24 mouse cellular contexts compared by ENCODE assay signal in the genomic region with DNA sequence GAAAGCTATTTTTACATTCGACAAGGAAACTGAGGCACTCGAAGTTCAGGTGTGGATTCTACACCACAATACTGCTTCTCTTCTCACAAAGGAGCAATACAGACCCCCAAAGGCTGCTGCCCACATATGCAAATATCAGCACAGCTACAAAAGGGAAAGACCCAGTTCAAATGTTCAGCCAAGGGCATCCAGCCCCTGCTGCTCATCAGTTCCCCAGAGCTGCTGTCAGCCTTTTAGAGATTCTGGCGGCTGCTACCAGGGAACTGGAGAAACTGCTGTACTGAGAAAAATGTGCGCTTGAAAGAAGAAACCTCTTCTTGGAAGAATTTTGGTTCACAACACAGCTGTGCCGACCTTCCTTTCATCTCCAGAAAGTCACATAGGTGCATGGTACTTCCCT.
DNase-seq lines count a peak whose midpoint lies in the region; ATAC-seq and TF ChIP-seq lines count a peak whose summit lies in the region.
"Had no signal": no experiment of that assay in that cellular context is flagged by ENCODE, and none has a peak within 500 bp of the region (broad histone marks: within the 10 kb centered on the region; RNA-seq: fewer than 3 reads in every experiment).

No protein-coding gene starts in this region.

- peak; percentile 4 for DNase-seq in forebrain, embryonic 14.5 days (ENCODE audit: low spot score)
- DNase-seq in forebrain, embryonic 11.5 days (ENCODE audit: low spot score): no peak
- no peak for DNase-seq in midbrain, embryonic 10.5 days (ENCODE audit: low spot score)
- peak; percentile 57 for DNase-seq in CH12.LX (ENCODE audit: extremely low read depth)
- DNase-seq in right cerebral cortex, adult 18-20 months: no peak
- no peak for DNase-seq in natural killer cell, adult 2 months (ENCODE audit: low spot score in 2 of 2)
- DNase-seq: adrenal gland, postnatal 14 days; cerebellum, adult 9-11 months; gastrocnemius, postnatal 14 days; heart, adult 11 months; heart, postnatal 10 days; kidney, postnatal 25 days; liver, embryonic 13.5 days; lung, embryonic 14.5 days; right cerebral cortex, postnatal 14 days; spleen, adult 18-20 months had no signal

- no peaks in the 10 kb centered on the region for H3K27me3 ChIP-seq in forebrain, embryonic 14.5 days (replicated peaks; ENCODE audit: control insufficient read depth, insufficient read depth, low read length)
- no peaks in the 10 kb centered on the region for H3K27me3 ChIP-seq in forebrain, embryonic 11.5 days (ENCODE audit: control insufficient read depth, insufficient read depth, low read length)
- H3K27me3 ChIP-seq in midbrain, embryonic 13.5 days: no peaks in the 10 kb centered on the region
- no peaks in the 10 kb centered on the region for H3K27me3 ChIP-seq in midbrain, embryonic 10.5 days (ENCODE audit: low read depth, poor library complexity, severe bottlenecking)
- H3K27me3 ChIP-seq in CH12.LX (replicated peaks): no peaks in the 10 kb centered on the region
- H3K27me3 ChIP-seq in hindbrain, embryonic 15.5 days: no peaks in the 10 kb centered on the region
- H3K27me3 ChIP-seq: limb, embryonic 13.5 days; liver, embryonic 13.5 days; neural tube, embryonic 12.5 days had no signal

- no peak for TF ChIP-seq POLR2A in CH12.LX (IDR thresholded peaks at IDR 0.05; ENCODE audit: low read depth, low read length)

- H3K36me3 ChIP-seq in forebrain, embryonic 14.5 days (ENCODE audit: control insufficient read depth, insufficient read depth, low read length): no peaks in the 10 kb centered on the region
- H3K36me3 ChIP-seq in forebrain, embryonic 11.5 days (ENCODE audit: control insufficient read depth, insufficient read depth, low read length): no peaks in the 10 kb centered on the region
- H3K36me3 ChIP-seq in midbrain, embryonic 13.5 days: no peaks in the 10 kb centered on the region
- H3K36me3 ChIP-seq in midbrain, embryonic 10.5 days: no peaks in the 10 kb centered on the region
- no peaks in the 10 kb centered on the region for H3K36me3 ChIP-seq in CH12.LX (replicated peaks in 1 of 2; ENCODE audit: control insufficient read depth in 1 of 2, insufficient read depth in 1 of 2, low read length in 1 of 2)
- H3K36me3 ChIP-seq in hindbrain, embryonic 15.5 days: no peaks in the 10 kb centered on the region
- H3K36me3 ChIP-seq: embryonic facial prominence, embryonic 10.5 days; limb, embryonic 13.5 days; liver, embryonic 13.5 days; neural tube, embryonic 12.5 days had no signal

- in situ Hi-C loops in CH12.LX (cut with MboI; ENCODE audit: low pct_ligation_motif_present, low pct_unique_long_range_greater_than_20kb, low sequenced_read_pairs): no loop called here

- no peak overlapping the region for H3K9ac ChIP-seq in forebrain, embryonic 14.5 days (ENCODE audit: low read length)
- no peak overlapping the region for H3K9ac ChIP-seq in forebrain, embryonic 11.5 days (ENCODE audit: low read length)
- no peak overlapping the region for H3K9ac ChIP-seq in midbrain, embryonic 13.5 days (replicated peaks)
- no peak overlapping the region for H3K9ac ChIP-seq in CH12.LX (ENCODE audit: insufficient read depth, low read depth)
- no peak overlapping the region for H3K9ac ChIP-seq in hindbrain, embryonic 15.5 days
- H3K9ac ChIP-seq: limb, embryonic 13.5 days; liver, embryonic 13.5 days; lung, embryonic 14.5 days; neural tube, embryonic 12.5 days had no signal

- ATAC-seq in forebrain, embryonic 14.5 days: no peak
- ATAC-seq in forebrain, embryonic 11.5 days (replicated peaks; ENCODE audit: low FRiP score): no peak
- no peak for ATAC-seq in midbrain, embryonic 13.5 days
- peak; percentile 42; the same call in 1 of the 2 replicates for ATAC-seq in hindbrain, embryonic 15.5 days (ENCODE audit: low FRiP score, low read depth)
- ATAC-seq: intestine, postnatal 0 days had no signal

- TF ChIP-seq EP300 in CH12.LX (IDR thresholded peaks at IDR 0.05; ENCODE audit: low read length): no peak

- no peaks in the 10 kb centered on the region for H3K9me3 ChIP-seq in forebrain, embryonic 14.5 days (replicated peaks; ENCODE audit: control insufficient read depth, low read length)
- no peaks in the 10 kb centered on the region for H3K9me3 ChIP-seq in forebrain, embryonic 11.5 days (ENCODE audit: control insufficient read depth, low read length)
- H3K9me3 ChIP-seq in midbrain, embryonic 13.5 days: no peaks in the 10 kb centered on the region
- no peaks in the 10 kb centered on the region for H3K9me3 ChIP-seq in midbrain, embryonic 10.5 days (replicated peaks)
- no peaks in the 10 kb centered on the region for H3K9me3 ChIP-seq in CH12.LX (replicated peaks; ENCODE audit: low read length)
- no peaks in the 10 kb centered on the region for H3K9me3 ChIP-seq in hindbrain, embryonic 15.5 days
- H3K9me3 ChIP-seq: embryonic facial prominence, embryonic 10.5 days; limb, embryonic 13.5 days; liver, embryonic 13.5 days; neural tube, embryonic 12.5 days had no signal

- 61% methylated on average over 5 of the region's 5 CpGs for WGBS in forebrain, embryonic 14.5 days
- 67% methylated on average over 5 of the region's 5 CpGs for WGBS in forebrain, embryonic 11.5 days
- 40% methylated on average over 5 of the region's 5 CpGs for WGBS in midbrain, embryonic 13.5 days
- WGBS in midbrain, embryonic 10.5 days: 74% methylated on average over 5 of the region's 5 CpGs
- WGBS in hindbrain, embryonic 15.5 days: 26% methylated on average over 5 of the region's 5 CpGs

- no peaks in the 10 kb centered on the region for H3K79me2 ChIP-seq in CH12.LX (replicated peaks; ENCODE audit: control insufficient read depth, extremely low read depth, insufficient read depth, poor library complexity, severe bottlenecking)

- H3K4me2 ChIP-seq in forebrain, embryonic 14.5 days (ENCODE audit: low read length): no peak overlapping the region
- no peak overlapping the region for H3K4me2 ChIP-seq in forebrain, embryonic 11.5 days (ENCODE audit: low read depth, low read length, severe bottlenecking)
- H3K4me2 ChIP-seq in midbrain, embryonic 13.5 days (replicated peaks): no peak overlapping the region
- H3K4me2 ChIP-seq in CH12.LX (ENCODE audit: insufficient read depth, low read depth, poor library complexity, severe bottlenecking): no peak overlapping the region
- no peak overlapping the region for H3K4me2 ChIP-seq in hindbrain, embryonic 15.5 days
- H3K4me2 ChIP-seq: heart, embryonic 11.5 days; limb, embryonic 13.5 days; liver, embryonic 13.5 days; lung, embryonic 14.5 days; neural tube, embryonic 12.5 days had no signal

- no peak for TF ChIP-seq RAD21 in CH12.LX (IDR thresholded peaks at IDR 0.05; ENCODE audit: low read depth, low read length)

- peaks cover 6% of the 10 kb centered on the region; the same call in 1 of the 2 replicates for H3K4me1 ChIP-seq in forebrain, embryonic 14.5 days (ENCODE audit: control insufficient read depth, insufficient read depth, low read length)
- no peaks in the 10 kb centered on the region for H3K4me1 ChIP-seq in forebrain, embryonic 11.5 days (replicated peaks; ENCODE audit: control insufficient read depth, insufficient read depth, low read length)
- H3K4me1 ChIP-seq in midbrain, embryonic 13.5 days (replicated peaks): peaks cover 20% of the 10 kb centered on the region
- peaks cover 10% of the 10 kb centered on the region; the same call in 1 of the 2 replicates for H3K4me1 ChIP-seq in midbrain, embryonic 10.5 days
- H3K4me1 ChIP-seq in CH12.LX (ENCODE audit: control insufficient read depth in 1 of 2, insufficient read depth in 2 of 2): peaks cover 2 to 16% of the 10 kb centered on the region in 2 experiments; a peak in 2 of 4 replicates
- H3K4me1 ChIP-seq in hindbrain, embryonic 15.5 days (replicated peaks): peaks cover 9% of the 10 kb centered on the region
- H3K4me1 ChIP-seq: embryonic facial prominence, embryonic 10.5 days; liver, embryonic 13.5 days; neural tube, embryonic 12.5 days had no signal

- no peak overlapping the region for H3K4me3 ChIP-seq in forebrain, embryonic 14.5 days (ENCODE audit: low read depth, low read length)
- H3K4me3 ChIP-seq in forebrain, embryonic 11.5 days (ENCODE audit: low read depth, low read length): no peak overlapping the region
- H3K4me3 ChIP-seq in midbrain, embryonic 13.5 days (replicated peaks): no peak overlapping the region
- H3K4me3 ChIP-seq in midbrain, embryonic 10.5 days: no peak overlapping the region
- no peak overlapping the region for H3K4me3 ChIP-seq in CH12.LX (replicated peaks in 1 of 3; ENCODE audit: low read depth in 2 of 3, low read length in 2 of 3, poor library complexity in 1 of 3)
- no peak overlapping the region for H3K4me3 ChIP-seq in hindbrain, embryonic 15.5 days
- H3K4me3 ChIP-seq: embryonic facial prominence, embryonic 10.5 days; layer of hippocampus, adult 2 months; limb, embryonic 13.5 days; liver, embryonic 13.5 days; neural tube, embryonic 12.5 days had no signal

- H3K27ac ChIP-seq in forebrain, embryonic 14.5 days (ENCODE audit: low read depth, low read length): no peak overlapping the region
- no peak overlapping the region for H3K27ac ChIP-seq in forebrain, embryonic 11.5 days (ENCODE audit: low read depth, low read length)
- peak overlapping the region; percentile 48; the same call in 1 of the 2 replicates for H3K27ac ChIP-seq in midbrain, embryonic 13.5 days
- H3K27ac ChIP-seq in midbrain, embryonic 10.5 days (replicated peaks): no peak overlapping the region
- no peak overlapping the region for H3K27ac ChIP-seq in CH12.LX (ENCODE audit: insufficient read depth, low read depth)
- H3K27ac ChIP-seq in hindbrain, embryonic 15.5 days (replicated peaks): no peak overlapping the region
- H3K27ac ChIP-seq: embryonic facial prominence, embryonic 10.5 days; layer of hippocampus, adult 2 months; limb, embryonic 13.5 days; liver, embryonic 13.5 days; neural tube, embryonic 12.5 days had no signal

- dilution Hi-C loops in CH12.LX (cut with MboI; ENCODE audit: extremely low pct_ligation_motif_present, extremely low pct_unique_long_range_greater_than_20kb, low sequenced_read_pairs): no loop called here

- TF ChIP-seq CTCF in CH12.LX (conservative IDR thresholded peaks at IDR 0.05 in 1 of 2, IDR thresholded peaks at IDR 0.05 in 1 of 2; ENCODE audit: low read depth in 2 of 2, low read length in 2 of 2): no peak

TF ChIP-seq in CH12.LX, 34 proteins besides CTCF, POLR2A, EP300 and RAD21:
- no peak for TF ChIP-seq MAZ (IDR thresholded peaks at IDR 0.05; ENCODE audit: low read depth, low read length)
- TF ChIP-seq ZKSCAN1 (IDR thresholded peaks at IDR 0.05; ENCODE audit: borderline replicate concordance, low read depth, low read length): no peak
- no peak for TF ChIP-seq USF2 (conservative IDR thresholded peaks at IDR 0.05; ENCODE audit: low read depth, low read length)
- no peak for TF ChIP-seq MAFK (IDR thresholded peaks at IDR 0.05; ENCODE audit: insufficient replicate concordance, low read length)
- no peak for TF ChIP-seq MEF2A (IDR thresholded peaks at IDR 0.05; ENCODE audit: borderline replicate concordance, low read depth, low read length)

Comparison
In these comparisons a context has a peak if more than half of its experiments do, and no peak if none do; other contexts are left out.
1. DNase-seq: peak in forebrain, embryonic 14.5 days (single experiment) and CH12.LX (single experiment); none in forebrain, embryonic 11.5 days (single experiment), midbrain, embryonic 10.5 days (single experiment), right cerebral cortex, adult 18-20 months (single experiment) and natural killer cell, adult 2 months (0 of 2).